Mouse (Mus musculus): ENCODE results near the gene Adamts1. TPM values are rescaled to one million over a fixed set of nuclear protein-coding genes. Genes with fewer than 3 reads are reported as not detected.

Gene Adamts1
- polyA plus RNA-seq, 1 experiment = 4.6 TPM

DNA sequence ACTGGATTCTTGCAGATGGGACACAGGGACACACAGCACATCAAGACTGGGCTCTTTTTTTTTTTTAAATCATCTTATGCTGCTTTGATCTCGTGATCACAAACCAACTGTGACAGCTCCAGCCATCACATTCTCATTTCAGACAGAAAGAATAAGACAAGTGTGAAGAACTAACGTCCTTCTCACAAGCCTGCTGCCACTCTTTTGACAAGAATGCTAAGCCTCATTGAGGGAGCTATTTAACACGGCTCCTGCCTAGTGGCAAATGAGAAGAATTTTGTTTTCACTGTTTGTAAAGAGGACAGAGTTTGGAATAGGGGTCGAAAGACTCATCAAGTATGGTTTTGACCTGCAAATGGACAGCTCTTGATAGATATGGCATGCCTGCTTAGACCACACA lies 35.6 kb downstream of the Adamts1 start:
- WGBS = 53% methylated on average over 4 of the region's 4 CpGs
- no peak for TF ChIP-seq CTCF (IDR thresholded peaks at IDR 0.05; ENCODE audit: extremely low read depth, insufficient read length, insufficient replicate concordance, low read depth, low read length)
- TF ChIP-seq POLR2A (IDR thresholded peaks at IDR 0.05; ENCODE audit: low read depth, low read length) = no peak
- no peaks in the 10 kb centered on the region for H3K36me3 ChIP-seq (ENCODE audit: control insufficient read depth, insufficient read depth, low read length)
- H3K4me3 ChIP-seq (ENCODE audit: low read depth, low read length) = no peak overlapping the region
- H3K27ac ChIP-seq (ENCODE audit: insufficient read depth, low read depth, low read length) = no peak overlapping the region
- H3K27me3 ChIP-seq (ENCODE audit: control insufficient read depth, insufficient read depth, low read length) = no peaks in the 10 kb centered on the region
- no peaks in the 10 kb centered on the region for H3K4me1 ChIP-seq (ENCODE audit: control insufficient read depth, insufficient read depth, insufficient read length, low read length)

DNA sequence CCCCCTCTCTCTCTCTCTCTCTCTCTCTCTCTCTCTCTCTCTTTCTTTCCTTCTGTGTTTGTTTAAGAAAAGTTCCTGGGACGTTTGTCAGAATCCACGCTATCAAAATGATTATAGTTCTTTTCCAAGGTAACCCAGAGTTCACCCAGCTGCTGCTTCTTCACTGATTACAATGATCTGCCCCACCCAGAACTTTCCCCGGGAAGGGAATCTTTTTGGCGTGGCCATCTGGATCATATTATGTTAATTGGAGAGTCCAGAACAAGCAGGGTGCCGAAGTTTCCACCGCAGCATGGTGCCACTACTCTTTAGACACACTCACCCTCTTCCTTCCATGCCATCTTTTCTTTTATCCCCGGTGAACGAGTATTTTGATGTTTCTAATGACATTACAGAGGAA lies 37.2 kb downstream of the Adamts1 start:
- TF ChIP-seq CTCF (IDR thresholded peaks at IDR 0.05; ENCODE audit: extremely low read depth, insufficient read length, insufficient replicate concordance, low read depth, low read length) = no peak
- no peak for TF ChIP-seq POLR2A (IDR thresholded peaks at IDR 0.05; ENCODE audit: low read depth, low read length)
- Histone ChIP-seq H3K27ac (ENCODE audit: insufficient read depth, low read depth, low read length) (no peak overlapping the region), H3K27me3 (ENCODE audit: control insufficient read depth, insufficient read depth, low read length) (no peaks in the 10 kb centered on the region), H3K4me1 (ENCODE audit: control insufficient read depth, insufficient read depth, insufficient read length, low read length) (no peaks in the 10 kb centered on the region), H3K4me3 (ENCODE audit: low read depth, low read length) (no peak overlapping the region), H3K36me3 (ENCODE audit: control insufficient read depth, insufficient read depth, low read length) (no peaks in the 10 kb centered on the region)
- 44% methylated on average over 8 of the region's 8 CpGs for WGBS

DNA sequence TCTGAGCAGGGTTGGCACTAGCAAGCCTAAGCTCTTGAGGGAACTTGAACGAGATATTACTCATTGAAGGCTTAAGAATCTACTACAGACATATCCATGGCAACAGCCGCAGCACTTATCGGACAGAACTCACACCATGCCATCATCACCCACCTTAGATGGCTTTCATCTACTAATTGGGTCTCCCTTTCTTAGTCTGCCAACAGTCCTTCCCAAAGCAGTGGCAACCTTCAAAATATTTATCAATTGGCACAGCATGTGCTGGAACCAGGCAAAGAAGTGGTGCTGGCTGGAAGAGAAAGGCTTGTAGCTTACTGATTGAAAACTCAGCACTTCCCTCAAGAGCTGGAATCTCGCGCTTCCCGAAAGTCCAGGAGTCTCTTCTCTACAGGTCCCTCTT lies 37.7 kb downstream of the Adamts1 start:
- Histone ChIP-seq H3K4me1 (ENCODE audit: control insufficient read depth, insufficient read depth, insufficient read length, low read length) (no peaks in the 10 kb centered on the region), H3K4me3 (ENCODE audit: low read depth, low read length) (no peak overlapping the region), H3K27ac (ENCODE audit: insufficient read depth, low read depth, low read length) (no peak overlapping the region), H3K27me3 (ENCODE audit: control insufficient read depth, insufficient read depth, low read length) (no peaks in the 10 kb centered on the region), H3K36me3 (ENCODE audit: control insufficient read depth, insufficient read depth, low read length) (no peaks in the 10 kb centered on the region)
- no peak for TF ChIP-seq CTCF (IDR thresholded peaks at IDR 0.05; ENCODE audit: extremely low read depth, insufficient read length, insufficient replicate concordance, low read depth, low read length)
- TF ChIP-seq POLR2A (IDR thresholded peaks at IDR 0.05; ENCODE audit: low read depth, low read length) = no peak
- 86% methylated on average over 6 of the region's 6 CpGs for WGBS

DNA sequence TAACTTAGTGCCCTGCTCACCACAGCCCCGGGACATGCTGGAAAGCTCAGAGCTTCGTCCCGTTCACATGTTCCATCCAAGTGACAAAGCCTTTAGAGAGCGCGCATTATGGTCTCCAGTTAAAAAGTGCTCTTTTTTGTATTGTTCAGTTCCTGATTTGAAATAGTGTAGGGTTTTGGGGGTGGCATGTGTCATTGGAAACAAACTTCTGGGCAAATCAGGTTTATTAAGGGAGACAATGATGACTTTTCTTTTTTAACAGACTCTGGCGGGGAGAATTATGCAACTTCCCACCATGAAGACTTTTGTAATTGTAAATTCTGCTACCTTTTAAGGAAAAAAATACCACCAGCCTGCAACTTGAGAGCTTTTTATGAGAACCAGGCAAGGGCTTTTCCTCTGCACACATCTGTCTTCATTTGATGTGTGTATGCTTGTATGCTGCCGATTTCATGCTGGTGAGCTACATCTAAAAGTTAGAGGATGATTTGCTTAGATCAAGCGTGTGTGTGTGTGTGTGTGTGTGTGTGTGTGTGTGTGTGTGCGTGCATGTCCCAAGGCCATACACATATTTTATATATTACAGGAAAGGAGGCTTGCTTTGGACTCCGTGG lies 40.8 kb downstream of the Adamts1 start:
- Histone ChIP-seq H3K4me3 (ENCODE audit: low read depth, low read length) (no peak overlapping the region), H3K4me1 (ENCODE audit: control insufficient read depth, insufficient read depth, insufficient read length, low read length) (no peaks in the 10 kb centered on the region), H3K36me3 (ENCODE audit: control insufficient read depth, insufficient read depth, low read length) (no peaks in the 10 kb centered on the region), H3K27me3 (ENCODE audit: control insufficient read depth, insufficient read depth, low read length) (no peaks in the 10 kb centered on the region), H3K27ac (ENCODE audit: insufficient read depth, low read depth, low read length) (no peak overlapping the region)
- TF ChIP-seq CTCF (IDR thresholded peaks at IDR 0.05; ENCODE audit: extremely low read depth, insufficient read length, insufficient replicate concordance, low read depth, low read length) (no peak), POLR2A (IDR thresholded peaks at IDR 0.05; ENCODE audit: low read depth, low read length) (no peak)
- WGBS = 88% methylated on average over 10 of the region's 10 CpGs

DNA sequence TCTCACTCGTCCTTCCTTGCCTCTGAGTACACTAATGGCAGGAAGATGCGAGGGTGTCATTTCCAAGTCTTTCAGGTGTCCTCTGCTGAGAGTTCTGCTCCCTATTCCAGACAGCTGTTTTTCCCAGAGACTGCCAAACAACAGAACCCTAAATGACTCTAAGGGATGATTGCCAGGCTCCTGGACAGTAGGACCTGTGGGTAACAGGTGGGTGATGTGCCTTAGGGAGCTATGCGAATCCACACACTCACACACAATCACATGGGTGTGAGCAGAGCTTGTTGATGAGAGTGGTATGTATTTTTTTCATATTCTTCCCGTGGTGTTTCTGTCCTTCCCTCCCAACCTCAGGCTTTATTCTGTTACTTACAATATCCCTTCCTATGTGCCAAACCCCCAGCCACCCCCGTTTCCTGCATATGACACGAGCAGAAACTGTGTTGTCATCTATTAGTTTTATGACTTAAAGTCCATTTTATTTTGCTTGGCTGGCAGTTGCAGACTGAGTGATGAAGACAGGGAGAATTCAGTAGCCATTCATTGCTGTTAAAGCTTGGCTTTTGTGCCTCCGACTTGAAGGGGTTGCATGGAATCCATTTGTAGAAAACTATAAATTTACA lies 41.8 kb downstream of the Adamts1 start:
- H3K4me1 ChIP-seq (ENCODE audit: control insufficient read depth, insufficient read depth, insufficient read length, low read length) = no peaks in the 10 kb centered on the region
- no peak overlapping the region for H3K4me3 ChIP-seq (ENCODE audit: low read depth, low read length)
- H3K27me3 ChIP-seq (ENCODE audit: control insufficient read depth, insufficient read depth, low read length) = no peaks in the 10 kb centered on the region
- WGBS = 70% methylated on average over 7 of the region's 7 CpGs
- no peak overlapping the region for H3K27ac ChIP-seq (ENCODE audit: insufficient read depth, low read depth, low read length)
- TF ChIP-seq CTCF (IDR thresholded peaks at IDR 0.05; ENCODE audit: extremely low read depth, insufficient read length, insufficient replicate concordance, low read depth, low read length) (no peak), POLR2A (IDR thresholded peaks at IDR 0.05; ENCODE audit: low read depth, low read length) (no peak)
- H3K36me3 ChIP-seq (ENCODE audit: control insufficient read depth, insufficient read depth, low read length) = no peaks in the 10 kb centered on the region

DNA sequence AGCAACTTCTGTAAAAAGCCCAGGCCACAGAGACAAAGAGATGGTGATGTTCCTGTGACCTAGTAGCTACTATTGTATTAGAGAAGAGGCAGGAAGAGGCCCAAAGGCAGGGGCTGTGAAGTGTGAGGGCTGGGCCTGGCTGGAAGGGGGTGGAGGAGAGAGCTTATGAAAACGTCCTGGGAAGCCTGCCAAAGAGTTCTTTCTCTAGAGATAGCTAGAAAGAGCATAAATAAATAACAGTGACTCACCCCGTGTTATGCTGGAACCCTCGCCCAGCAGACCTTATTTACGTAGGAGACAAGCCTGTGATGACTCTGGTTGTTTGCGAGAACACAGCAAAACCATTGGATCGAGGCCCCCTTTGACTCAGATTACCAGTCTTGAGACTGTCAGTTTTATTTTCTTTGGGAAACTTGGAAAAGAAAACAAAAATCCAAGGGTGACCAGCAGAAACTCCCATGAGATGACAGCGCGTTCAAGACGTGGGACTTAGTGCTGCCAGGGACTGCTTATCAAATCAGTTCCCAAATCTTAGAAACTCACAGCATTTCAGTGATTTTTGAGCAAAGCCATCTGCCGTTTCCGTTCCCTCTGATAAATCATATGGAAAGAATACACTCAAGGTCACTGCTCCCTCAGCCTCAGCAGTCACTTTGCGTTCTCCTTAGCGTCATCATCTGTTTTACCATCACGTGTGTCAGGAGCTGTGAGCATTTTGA lies 46.7 kb downstream of the Adamts1 start:
- no peaks in the 10 kb centered on the region for H3K27me3 ChIP-seq (ENCODE audit: control insufficient read depth, insufficient read depth, low read length)
- peak overlapping the region; percentile 66 for H3K27ac ChIP-seq (ENCODE audit: insufficient read depth, low read depth, low read length)
- H3K4me3 ChIP-seq (ENCODE audit: low read depth, low read length) = no peak overlapping the region
- WGBS = 48% methylated on average over 14 of the region's 14 CpGs
- H3K4me1 ChIP-seq (ENCODE audit: control insufficient read depth, insufficient read depth, insufficient read length, low read length) = no peaks in the 10 kb centered on the region
- H3K36me3 ChIP-seq (ENCODE audit: control insufficient read depth, insufficient read depth, low read length) = no peaks in the 10 kb centered on the region
- TF ChIP-seq CTCF (IDR thresholded peaks at IDR 0.05; ENCODE audit: extremely low read depth, insufficient read length, insufficient replicate concordance, low read depth, low read length) (no peak), POLR2A (IDR thresholded peaks at IDR 0.05; ENCODE audit: low read depth, low read length) (no peak)

DNA sequence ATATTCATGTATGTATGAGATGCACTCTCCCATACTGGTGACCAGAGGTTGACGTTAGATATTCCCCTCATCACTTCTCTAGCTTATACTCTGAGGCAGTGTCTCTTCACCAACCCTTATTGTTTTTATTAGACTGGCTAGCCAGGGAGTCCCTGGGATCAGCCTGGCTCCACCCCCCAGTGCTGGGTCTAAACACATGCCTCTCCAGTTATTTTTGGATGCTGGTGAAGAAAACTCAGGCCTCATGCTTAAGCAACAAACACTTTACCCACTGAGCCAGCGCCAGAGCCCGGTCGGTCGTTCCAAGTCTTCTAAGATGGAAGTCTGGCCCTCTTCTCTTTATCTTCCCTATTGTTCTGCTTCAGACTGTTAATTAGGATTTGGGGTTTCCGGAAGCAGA lies 53.6 kb downstream of the Adamts1 start:
- no peaks in the 10 kb centered on the region for H3K27me3 ChIP-seq (ENCODE audit: control insufficient read depth, insufficient read depth, low read length)
- no peaks in the 10 kb centered on the region for H3K4me1 ChIP-seq (ENCODE audit: control insufficient read depth, insufficient read depth, insufficient read length, low read length)
- H3K4me3 ChIP-seq (ENCODE audit: low read depth, low read length) = no peak overlapping the region
- TF ChIP-seq POLR2A (IDR thresholded peaks at IDR 0.05; ENCODE audit: low read depth, low read length) (no peak), CTCF (IDR thresholded peaks at IDR 0.05; ENCODE audit: extremely low read depth, insufficient read length, insufficient replicate concordance, low read depth, low read length) (no peak)
- no peaks in the 10 kb centered on the region for H3K36me3 ChIP-seq (ENCODE audit: control insufficient read depth, insufficient read depth, low read length)
- H3K27ac ChIP-seq (ENCODE audit: insufficient read depth, low read depth, low read length) = no peak overlapping the region
- WGBS = 78% methylated on average over 6 of the region's 6 CpGs

Data from small intestine, adult 2 months (tissue).